Mouse (Mus musculus) stomach, embryonic 16.5 days (tissue): ENCODE measurements around the gene Rsph1. TPM values are rescaled to one million over a fixed set of nuclear protein-coding genes. Genes with fewer than 3 reads are reported as not detected.

Source experiments
- ATAC-seq: fragments of 200-750 bp; cut with Nextera tagmentation; 2 replicates; pipeline ENCODE4 v1.8.0; 2017; ENCODE audit warnings: moderate number of reproducible peaks, moderate TSS enrichment; ENCODE audit not compliant: insufficient read depth, low FRiP score
- H3K27ac ChIP-seq: fragments of 300-500 bp; sonication (generic); 2 replicates; pipeline ENCODE4 v1.5.1; 2014; ENCODE audit warnings: low read length
- H3K27me3 ChIP-seq: fragments of 300-500 bp; sonication (generic); 2 replicates; pipeline ENCODE4 v1.6.1; 2014; ENCODE audit warnings: low read length, control low read depth, mixed read lengths; ENCODE audit not compliant: control insufficient read depth, insufficient read depth
- H3K36me3 ChIP-seq: fragments of 300-500 bp; sonication (generic); 2 replicates; pipeline ENCODE4 v1.6.1; 2014; ENCODE audit warnings: low read length; ENCODE audit not compliant: control insufficient read depth, insufficient read depth
- H3K4me1 ChIP-seq: fragments of 300-500 bp; sonication (generic); 2 replicates; pipeline ENCODE4 v1.6.1; 2014; ENCODE audit warnings: low read length, control low read depth, mixed read lengths; ENCODE audit not compliant: control insufficient read depth, insufficient read depth
- H3K4me2 ChIP-seq: fragments of 300-500 bp; sonication (generic); 2 replicates; pipeline ENCODE4 v1.6.1; 2014; ENCODE audit warnings: low read depth, low read length, mixed read lengths
- H3K4me3 ChIP-seq: fragments of 300-500 bp; sonication (generic); replicated peaks from 2 replicates; pipeline ENCODE4 v1.5.1; 2014; ENCODE audit warnings: mild to moderate bottlenecking, low read length
- H3K9ac ChIP-seq: fragments of 300-500 bp; sonication (generic); 2 replicates; pipeline ENCODE4 v1.6.1; 2014; ENCODE audit warnings: low read length
- H3K9me3 ChIP-seq: fragments of 300-500 bp; sonication (generic); replicated peaks from 2 replicates; pipeline ENCODE4 v1.6.1; 2016; ENCODE audit warnings: low read length, control low read depth; ENCODE audit not compliant: control insufficient read depth
- WGBS: fragments of 180-500 bp; shearing (Covaris S2); extraction: QIAGEN DNeasy Blood & Tissue Kit; methylation state at CpG from one replicate; pipeline ENCODE4 v1.1.7; 2014; 5-methylcytosine and 5-hydroxymethylcytosine counted together
- polyA plus RNA-seq: library from polyadenylated mRNA; unstranded; fragments of >200 nt; fragmentation: Nextera tagmentation; extraction: Ambion mirVana; gene quantifications from 2 replicates; pipeline ENCODE4 v1.2.1, GENCODE M21; 2015

The Rsph1 gene
- polyA plus RNA-seq, 1 experiment from 2014 or later = 1.5 TPM

DNA sequence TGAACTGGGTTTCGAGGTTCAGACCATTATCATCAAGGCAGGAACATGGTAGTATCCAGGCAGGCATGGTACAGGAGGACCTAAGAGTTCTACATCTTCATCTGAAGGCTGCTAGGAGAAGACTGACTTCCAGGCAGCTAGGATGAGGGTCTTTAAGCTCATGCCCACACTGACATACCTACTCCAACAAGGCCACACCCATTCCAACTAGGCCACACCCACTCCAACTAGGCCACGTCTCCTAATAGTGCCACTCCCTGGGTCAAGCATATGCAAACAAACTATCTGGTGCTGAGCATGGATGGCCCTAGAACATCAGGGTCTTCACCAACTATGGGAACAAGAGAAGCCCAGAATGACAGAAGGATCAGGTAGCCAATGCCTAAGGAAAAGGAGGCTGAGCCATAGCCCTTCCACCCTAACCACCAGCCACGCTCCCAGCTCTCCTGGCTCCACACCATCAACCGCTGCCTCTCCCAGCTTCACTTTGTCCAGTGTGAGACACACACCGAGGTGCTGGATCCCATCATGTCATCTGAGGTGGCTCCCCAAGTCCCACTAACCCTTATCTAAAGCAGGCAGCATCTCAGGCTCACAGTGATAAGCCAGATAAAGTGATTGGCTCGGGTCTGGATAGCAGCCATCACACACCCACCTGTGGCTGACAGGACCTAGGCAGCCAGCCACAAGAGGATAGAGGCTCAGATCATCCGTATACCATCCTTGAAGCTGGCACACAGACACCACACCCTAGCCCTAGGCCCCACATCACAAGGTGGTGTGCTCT is 38.8 kb downstream of the Rsph1 start:
- no peak overlapping the region for H3K4me3 ChIP-seq
- no peak overlapping the region for H3K9ac ChIP-seq
- no peak overlapping the region for H3K27ac ChIP-seq
- H3K4me1 ChIP-seq = no peaks in the 10 kb centered on the region
- H3K27me3 ChIP-seq = no peaks in the 10 kb centered on the region
- no peaks in the 10 kb centered on the region for H3K36me3 ChIP-seq
- no peak for ATAC-seq
- WGBS = 77% methylated on average over 7 of the region's 7 CpGs
- H3K4me2 ChIP-seq = no peak overlapping the region
- H3K9me3 ChIP-seq = no peaks in the 10 kb centered on the region

DNA sequence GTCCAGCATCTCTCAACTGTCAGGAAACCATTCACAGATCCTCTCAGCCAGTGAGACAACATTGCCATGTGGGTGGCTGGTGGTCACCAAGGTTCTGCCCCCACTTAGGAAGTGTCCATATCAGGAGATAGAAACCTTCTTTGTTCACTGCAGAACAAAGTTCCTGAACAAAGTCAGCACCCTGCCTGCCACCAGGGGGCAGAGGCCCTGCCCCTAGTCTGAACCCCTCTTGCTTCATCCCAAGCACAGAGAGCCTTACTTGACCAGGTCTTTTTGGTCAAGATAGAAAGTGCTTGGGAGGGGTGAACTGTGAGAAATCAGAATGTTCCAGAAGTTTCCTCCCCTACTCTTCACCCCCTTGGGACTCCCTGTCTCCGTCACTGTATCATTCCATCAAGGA is 41.3 kb downstream of the Rsph1 start:
- no peak overlapping the region for H3K9ac ChIP-seq
- H3K4me1 ChIP-seq = no peaks in the 10 kb centered on the region
- no peaks in the 10 kb centered on the region for H3K27me3 ChIP-seq
- 97% methylated on average over 1 of the region's 1 CpGs for WGBS
- H3K36me3 ChIP-seq = no peaks in the 10 kb centered on the region
- ATAC-seq = no peak
- H3K4me2 ChIP-seq = no peak overlapping the region
- no peak overlapping the region for H3K4me3 ChIP-seq
- H3K9me3 ChIP-seq = 0 out of 2 replicates have a peak, but pooled peaks cover 5% of the 10 kb centered on the region
- no peak overlapping the region for H3K27ac ChIP-seq

DNA sequence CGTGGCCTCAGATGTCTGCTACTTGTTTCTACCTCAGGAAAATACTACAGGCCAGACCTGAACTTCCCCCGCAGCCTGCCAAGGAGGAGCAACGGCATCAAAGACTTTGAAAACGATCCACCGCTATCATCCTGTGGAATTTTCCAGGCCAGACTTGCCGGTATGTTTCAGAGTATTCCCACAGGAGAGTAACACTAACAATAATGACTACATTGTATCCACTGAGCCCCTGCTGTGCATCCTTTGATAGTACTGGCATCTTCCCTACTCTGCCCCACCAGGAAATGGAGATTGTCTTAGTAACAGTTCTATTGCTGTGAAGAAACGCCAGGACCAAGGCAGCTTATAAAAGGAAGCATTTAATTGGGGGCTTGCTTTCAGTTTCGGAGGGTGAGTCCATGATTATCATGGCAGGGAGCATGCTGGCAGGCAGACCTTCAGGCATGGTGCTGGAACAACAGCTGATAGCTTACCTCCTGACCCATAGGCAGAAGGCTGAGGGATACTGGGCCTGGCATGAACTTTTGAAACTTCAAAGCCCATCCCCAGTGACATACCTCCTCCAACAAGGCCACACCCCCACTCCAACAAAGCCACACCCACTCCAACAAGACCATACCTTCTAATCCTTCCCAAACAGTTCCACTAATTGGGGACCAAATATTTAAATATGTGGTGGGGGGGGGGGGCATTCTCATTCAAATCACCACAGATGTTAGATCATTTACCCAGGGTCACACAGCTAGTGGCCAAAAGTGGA is 44.8 kb downstream of the Rsph1 start:
- Histone ChIP-seq H3K27me3 (no peaks in the 10 kb centered on the region), H3K4me3 (no peak overlapping the region), H3K4me1 (no peaks in the 10 kb centered on the region), H3K36me3 (no peaks in the 10 kb centered on the region), H3K27ac (no peak overlapping the region), H3K4me2 (no peak overlapping the region), H3K9ac (no peak overlapping the region), H3K9me3 (0 out of 2 replicates have a peak, but pooled peaks cover 5% of the 10 kb centered on the region)
- WGBS = 63% methylated on average over 8 of the region's 8 CpGs
- ATAC-seq = no peak

DNA sequence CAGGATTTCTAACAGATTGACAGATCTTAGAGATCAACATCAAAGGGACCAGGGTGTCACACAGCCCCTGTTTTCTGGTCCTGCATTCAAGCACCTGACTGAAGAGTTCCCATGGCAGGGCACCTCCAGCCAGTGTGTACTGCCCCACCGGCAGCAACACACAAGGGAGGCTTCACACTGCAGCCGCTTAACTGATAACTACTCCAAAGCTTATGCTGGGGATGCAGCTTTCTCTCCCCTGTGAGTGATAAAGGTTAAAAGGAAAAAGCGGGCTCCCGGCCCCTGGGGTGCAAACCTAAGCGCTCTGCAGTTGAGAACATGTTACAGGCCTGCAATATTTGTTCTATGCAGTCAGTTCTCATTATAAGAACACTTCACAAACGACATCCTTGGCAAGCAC is 45.4 kb downstream of the Rsph1 start:
- 55% methylated on average over 6 of the region's 6 CpGs for WGBS
- H3K4me2 ChIP-seq = no peak overlapping the region

DNA sequence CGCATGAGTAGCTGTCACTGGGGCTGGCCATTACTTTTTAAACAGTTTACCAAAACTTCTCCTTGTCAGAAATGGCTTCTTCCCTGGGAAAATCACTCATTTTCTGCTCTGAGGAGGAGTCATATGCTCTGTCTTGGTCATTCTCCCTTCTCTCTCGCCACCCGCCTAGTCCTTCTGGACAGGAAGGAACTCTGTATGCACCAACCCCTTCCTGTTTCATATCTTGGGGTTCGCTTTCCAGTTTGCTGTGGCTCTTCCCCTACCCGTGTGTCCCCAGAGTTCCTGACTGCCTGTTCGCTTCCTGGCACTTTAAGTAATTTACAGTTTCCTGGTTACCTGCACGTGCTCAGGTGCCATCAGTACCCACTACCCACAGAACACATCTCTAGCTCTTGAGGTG is 50.3 kb downstream of the Rsph1 start:
- H3K27ac ChIP-seq = no peak overlapping the region
- H3K9me3 ChIP-seq = no peaks in the 10 kb centered on the region
- no peak for ATAC-seq
- H3K27me3 ChIP-seq = no peaks in the 10 kb centered on the region
- 75% methylated on average over 7 of the region's 7 CpGs for WGBS
- H3K9ac ChIP-seq = no peak overlapping the region
- H3K4me3 ChIP-seq = no peak overlapping the region
- no peaks in the 10 kb centered on the region for H3K36me3 ChIP-seq
- no peak overlapping the region for H3K4me2 ChIP-seq
- H3K4me1 ChIP-seq = peaks cover 6% of the 10 kb centered on the region

More for the DNA sequence above, 45.4 kb downstream of the Rsph1 start:
- Histone ChIP-seq H3K9ac (no peak overlapping the region), H3K9me3 (0 out of 2 replicates have a peak, but pooled peaks cover 5% of the 10 kb centered on the region), H3K4me1 (no peaks in the 10 kb centered on the region), H3K36me3 (no peaks in the 10 kb centered on the region), H3K27ac (no peak overlapping the region), H3K27me3 (no peaks in the 10 kb centered on the region), H3K4me3 (no peak overlapping the region)
- no peak for ATAC-seq

DNA sequence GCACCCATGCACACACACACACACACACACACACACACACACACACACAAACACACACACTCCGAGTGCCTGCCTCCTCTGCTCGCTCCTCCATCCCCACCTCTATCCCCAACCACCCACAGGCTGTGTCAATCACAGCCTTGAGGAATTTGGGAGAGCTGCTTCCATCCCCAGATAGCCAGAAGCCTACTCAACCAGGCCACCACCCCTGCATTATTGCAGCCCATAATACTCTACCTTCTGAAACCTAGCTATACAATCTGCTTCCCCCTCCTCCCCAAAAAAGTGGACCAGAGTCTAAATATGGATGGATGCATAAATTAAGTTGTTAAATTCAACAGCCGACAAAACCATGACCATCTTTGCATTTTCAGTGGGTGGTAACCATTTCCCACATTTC is 50.8 kb downstream of the Rsph1 start:
- Histone ChIP-seq H3K9ac (no peak overlapping the region), H3K4me1 (peaks cover 6% of the 10 kb centered on the region), H3K27ac (no peak overlapping the region), H3K4me3 (no peak overlapping the region), H3K36me3 (no peaks in the 10 kb centered on the region), H3K9me3 (no peaks in the 10 kb centered on the region), H3K4me2 (no peak overlapping the region), H3K27me3 (no peaks in the 10 kb centered on the region)
- ATAC-seq = no peak
- 63% methylated on average over 3 of the region's 3 CpGs for WGBS

DNA sequence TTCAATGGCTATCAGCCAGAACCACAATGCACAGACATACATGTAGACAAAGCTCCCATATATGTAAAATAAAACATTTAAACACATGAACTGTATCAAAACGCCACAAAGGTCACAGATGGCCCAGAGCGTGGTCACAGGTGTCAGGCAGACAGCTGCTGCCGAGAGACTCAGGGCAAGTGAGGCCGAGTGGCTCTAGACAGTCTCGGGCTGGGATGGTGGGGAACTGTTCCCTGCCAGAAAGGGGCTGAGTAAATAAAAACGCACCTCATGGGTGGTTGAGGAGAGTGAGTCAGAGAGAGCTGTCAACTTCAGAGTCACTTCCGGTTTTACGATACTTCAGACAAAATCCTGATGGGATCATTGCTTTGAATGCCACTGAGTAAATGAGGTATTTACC is 52.6 kb downstream of the Rsph1 start:
- H3K9me3 ChIP-seq = no peaks in the 10 kb centered on the region
- no peak overlapping the region for H3K4me3 ChIP-seq
- no peaks in the 10 kb centered on the region for H3K27me3 ChIP-seq
- no peak for ATAC-seq
- H3K4me2 ChIP-seq = no peak overlapping the region
- no peak overlapping the region for H3K27ac ChIP-seq
- H3K9ac ChIP-seq = no peak overlapping the region
- 73% methylated on average over 8 of the region's 8 CpGs for WGBS
- peaks cover 6% of the 10 kb centered on the region for H3K4me1 ChIP-seq
- H3K36me3 ChIP-seq = no peaks in the 10 kb centered on the region

DNA sequence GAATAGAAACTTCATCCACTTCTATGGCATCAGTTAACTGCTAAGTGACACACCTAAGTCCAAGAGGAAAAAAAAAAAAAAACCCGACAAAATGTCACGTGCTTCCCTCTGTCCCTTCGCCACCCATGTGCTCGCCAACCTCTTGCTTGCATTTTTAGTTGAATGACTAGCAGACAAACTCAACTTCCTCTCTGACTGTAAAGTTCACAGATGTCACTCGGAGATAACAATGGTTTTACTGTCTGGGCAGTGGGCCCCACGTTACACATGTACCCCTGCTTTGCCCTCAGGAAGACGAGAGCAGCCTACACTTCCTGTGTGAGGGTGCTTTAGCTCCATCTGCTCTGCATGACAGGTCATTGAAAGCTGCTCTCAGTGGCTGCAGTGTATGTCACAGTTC is 53.3 kb downstream of the Rsph1 start:
- no peak overlapping the region for H3K9ac ChIP-seq
- H3K27ac ChIP-seq = no peak overlapping the region
- no peaks in the 10 kb centered on the region for H3K9me3 ChIP-seq
- H3K4me1 ChIP-seq = peaks cover 6% of the 10 kb centered on the region
- H3K36me3 ChIP-seq = no peaks in the 10 kb centered on the region
- no peaks in the 10 kb centered on the region for H3K27me3 ChIP-seq
- WGBS = 65% methylated on average over 7 of the region's 7 CpGs
- H3K4me3 ChIP-seq = no peak overlapping the region
- no peak overlapping the region for H3K4me2 ChIP-seq
- ATAC-seq = no peak

DNA sequence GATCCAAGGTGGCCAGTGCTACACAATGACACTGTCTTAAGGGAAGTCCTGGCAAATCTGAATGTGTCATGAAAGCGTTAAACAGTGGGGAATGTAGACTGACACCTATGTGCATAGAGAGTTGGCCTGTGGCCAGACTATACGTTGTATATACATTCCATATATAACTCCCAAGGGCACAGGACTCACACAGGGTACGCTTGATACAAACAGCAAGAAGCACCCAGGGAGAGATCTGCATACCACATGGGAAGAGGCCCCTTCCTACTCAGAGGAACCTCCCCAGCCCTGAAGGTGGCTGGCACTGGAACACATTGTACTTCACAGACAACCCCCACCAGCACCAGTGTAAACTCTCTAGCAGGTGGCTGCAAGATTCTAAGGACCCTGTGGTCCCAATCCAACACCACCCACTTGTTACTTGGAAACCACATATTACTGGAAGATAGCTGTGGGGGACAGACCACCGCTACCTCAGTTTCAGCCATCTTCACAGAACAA is 54.3 kb downstream of the Rsph1 start:
- Histone ChIP-seq H3K4me2 (no peak overlapping the region), H3K9me3 (no peaks in the 10 kb centered on the region), H3K4me3 (no peak overlapping the region), H3K36me3 (no peaks in the 10 kb centered on the region), H3K27ac (no peak overlapping the region), H3K27me3 (no peaks in the 10 kb centered on the region), H3K9ac (no peak overlapping the region), H3K4me1 (peaks cover 6% of the 10 kb centered on the region)
- WGBS = 40% methylated on average over 4 of the region's 4 CpGs
- no peak for ATAC-seq
